Mouse (Mus musculus): ENCODE data around the gene Pilrb1. TPM values are rescaled to one million over a fixed set of nuclear protein-coding genes. Genes with fewer than 3 reads are reported as not detected.
"Not testable (repeated sequence)": the region's sequence is repeated elsewhere in the genome, so short reads cannot be mapped to it uniquely, and the experiment has no call there.

Gene Pilrb1
- polyA plus RNA-seq (2016; fragmentation: Nextera tagmentation; extraction: Ambion mirVana), result not detected in 2 replicates

DNA sequence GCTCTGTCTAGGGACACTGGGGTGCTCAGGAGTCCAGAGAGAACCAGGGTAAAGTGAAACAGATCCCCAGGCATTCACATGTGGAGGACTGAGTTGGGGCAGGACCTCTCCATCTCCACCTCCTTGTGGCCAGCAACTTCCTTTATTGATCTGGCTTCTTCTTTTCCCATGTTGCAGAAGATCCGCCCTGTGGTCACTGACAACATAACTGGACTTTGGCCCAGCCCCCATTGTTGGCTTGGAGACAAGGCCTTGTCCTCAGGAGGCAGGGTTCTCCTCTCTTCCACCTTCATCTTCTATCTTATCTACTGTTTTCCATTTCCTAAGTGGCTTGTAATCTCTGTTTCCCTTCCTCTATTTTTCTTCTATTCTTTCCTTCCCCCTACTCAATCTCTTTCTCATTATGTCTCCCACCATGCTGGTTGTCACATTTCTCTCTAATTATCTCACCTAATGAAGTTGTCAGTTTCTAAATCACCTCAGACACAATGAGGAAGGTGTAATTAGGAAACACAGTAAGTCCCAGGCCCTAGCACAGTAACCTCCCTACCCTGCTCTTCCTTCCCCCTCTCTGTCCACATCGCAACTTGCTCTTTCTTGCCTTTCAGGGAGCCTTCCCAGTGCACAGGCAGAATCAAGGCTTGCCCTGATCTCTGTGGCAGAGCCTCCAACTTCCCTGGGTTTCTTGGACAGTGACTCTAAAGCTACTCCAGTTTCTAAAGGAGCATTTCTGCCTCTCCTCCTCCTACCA is at the start of gene Pilrb1:
Gene Pilrb1 (minus strand): TSS at position 147 of the 751 bp plus-strand sequence.
- WGBS, result 75% methylated on average over 2 of the region's 2 CpGs

DNA sequence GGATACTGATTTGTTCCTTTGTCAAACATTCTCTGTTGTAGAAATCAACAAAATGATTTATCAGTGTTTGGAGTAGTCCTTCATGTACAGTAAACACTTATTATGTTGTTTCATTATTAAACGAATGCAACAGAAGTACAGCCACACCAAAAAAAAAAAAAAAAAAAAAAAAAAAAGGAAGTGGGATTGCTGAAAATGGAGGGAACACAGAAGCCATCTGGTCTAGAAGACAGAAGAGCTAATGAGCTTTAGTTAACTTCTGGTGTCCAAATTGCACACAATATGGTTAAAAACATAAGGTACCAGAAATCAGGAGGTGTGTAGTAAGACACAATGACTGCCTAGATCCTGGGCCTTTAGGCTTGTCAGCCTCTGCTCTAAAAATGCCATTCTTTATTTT is 39.9 kb upstream of the Pilrb1 start:
- H3K27ac ChIP-seq (replicated peaks), result no peak overlapping the region
- no peaks in the 10 kb centered on the region for H3K36me3 ChIP-seq
- no peaks in the 10 kb centered on the region for H3K4me1 ChIP-seq
- no peak overlapping the region for H3K4me3 ChIP-seq
- no peaks in the 10 kb centered on the region for H3K27me3 ChIP-seq (ENCODE audit: low read depth, poor library complexity, severe bottlenecking)
- H3K9me3 ChIP-seq (replicated peaks), result no peaks in the 10 kb centered on the region
- 83% methylated on average over 1 of the region's 1 CpGs for WGBS
- DNase-seq (ENCODE audit: low spot score), result no peak

More for the DNA sequence above, at the start of gene Pilrb1:
- not testable (repeated sequence) for H3K27me3 ChIP-seq (ENCODE audit: low read depth, poor library complexity, severe bottlenecking); H3K4me1 ChIP-seq; H3K27ac ChIP-seq (replicated peaks); H3K4me3 ChIP-seq; DNase-seq (ENCODE audit: low spot score); H3K36me3 ChIP-seq; H3K9me3 ChIP-seq (replicated peaks)

DNA sequence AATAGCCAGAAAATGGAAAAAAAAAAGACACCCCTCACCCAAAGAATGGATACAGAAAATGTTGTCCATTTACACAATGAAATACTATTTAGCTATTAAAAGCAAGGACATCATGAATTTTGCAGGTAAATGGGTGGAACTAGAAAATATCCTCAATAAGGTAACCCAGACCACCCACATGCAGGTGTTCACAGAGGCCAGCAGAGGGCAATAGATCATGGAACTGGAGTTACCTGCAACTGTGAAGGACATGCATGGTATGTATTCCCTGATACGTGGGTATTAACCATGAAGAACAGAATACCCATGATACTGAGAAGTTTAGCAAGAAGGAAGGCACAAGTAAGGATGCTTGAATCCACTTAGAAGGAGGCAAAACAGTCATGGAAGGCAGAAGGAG is 35.0 kb upstream of the Pilrb1 start:
- no peak for DNase-seq (ENCODE audit: low spot score)
- WGBS, result 60% methylated on average over 1 of the region's 1 CpGs
- no peak overlapping the region for H3K4me3 ChIP-seq
- H3K27ac ChIP-seq (replicated peaks), result no peak overlapping the region
- H3K36me3 ChIP-seq, result no peaks in the 10 kb centered on the region
- H3K4me1 ChIP-seq, result no peaks in the 10 kb centered on the region
- no peaks in the 10 kb centered on the region for H3K9me3 ChIP-seq (replicated peaks)
- no peaks in the 10 kb centered on the region for H3K27me3 ChIP-seq (ENCODE audit: low read depth, poor library complexity, severe bottlenecking)

DNA sequence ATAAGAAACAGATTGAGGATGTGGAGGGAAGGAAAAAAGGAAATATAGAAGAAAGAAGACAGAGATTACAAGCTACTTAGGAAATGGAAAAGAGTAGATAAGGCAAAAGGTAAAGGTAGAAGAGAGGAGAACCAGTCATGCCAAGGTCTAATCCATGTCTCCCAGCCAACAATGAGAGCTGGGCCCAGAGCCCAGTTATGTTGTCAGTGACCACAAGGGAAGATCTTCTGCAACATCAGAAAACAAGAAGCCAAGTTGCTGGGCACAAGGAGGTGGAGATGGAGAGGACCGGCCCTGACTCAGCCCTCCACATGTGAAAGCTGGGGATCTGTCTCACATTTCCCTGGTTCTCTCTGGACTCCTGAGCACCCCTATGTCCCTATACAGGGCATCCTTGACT is 29.8 kb upstream of the Pilrb1 start:
- Histone ChIP-seq H3K27me3 (ENCODE audit: low read depth, poor library complexity, severe bottlenecking) (no peaks in the 10 kb centered on the region), H3K4me3 (no peak overlapping the region), H3K27ac (replicated peaks) (no peak overlapping the region), H3K36me3 (no peaks in the 10 kb centered on the region), H3K4me1 (no peaks in the 10 kb centered on the region), H3K9me3 (replicated peaks) (no peaks in the 10 kb centered on the region)
- WGBS, result 82% methylated on average over 1 of the region's 1 CpGs
- no peak for DNase-seq (ENCODE audit: low spot score)

DNA sequence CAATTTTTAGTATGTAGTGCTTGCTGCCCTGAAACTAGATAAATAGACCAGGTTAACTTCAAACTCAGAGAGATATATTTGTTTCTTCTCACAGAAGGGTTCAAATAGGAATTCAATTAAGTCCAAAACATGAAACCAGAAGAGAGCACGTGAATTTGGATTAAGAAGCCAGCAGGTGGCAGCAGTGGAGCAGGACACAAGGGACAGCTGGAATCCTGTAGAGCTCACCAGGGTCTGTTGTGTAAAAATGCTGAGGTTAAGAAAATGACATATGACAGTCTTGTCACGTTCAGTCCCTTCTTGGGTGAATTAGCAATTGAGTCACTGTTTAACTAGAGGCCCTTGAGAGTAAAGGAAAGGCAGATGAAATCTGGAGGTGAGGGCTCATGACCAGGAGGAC is 28.0 kb upstream of the Pilrb1 start:
- no peaks in the 10 kb centered on the region for H3K27me3 ChIP-seq (ENCODE audit: low read depth, poor library complexity, severe bottlenecking)
- H3K27ac ChIP-seq (replicated peaks), result no peak overlapping the region
- no peaks in the 10 kb centered on the region for H3K9me3 ChIP-seq (replicated peaks)
- no peaks in the 10 kb centered on the region for H3K4me1 ChIP-seq
- 14% methylated on average over 2 of the region's 2 CpGs for WGBS
- H3K4me3 ChIP-seq, result no peak overlapping the region
- peak; percentile 31 for DNase-seq (ENCODE audit: low spot score)
- no peaks in the 10 kb centered on the region for H3K36me3 ChIP-seq

DNA sequence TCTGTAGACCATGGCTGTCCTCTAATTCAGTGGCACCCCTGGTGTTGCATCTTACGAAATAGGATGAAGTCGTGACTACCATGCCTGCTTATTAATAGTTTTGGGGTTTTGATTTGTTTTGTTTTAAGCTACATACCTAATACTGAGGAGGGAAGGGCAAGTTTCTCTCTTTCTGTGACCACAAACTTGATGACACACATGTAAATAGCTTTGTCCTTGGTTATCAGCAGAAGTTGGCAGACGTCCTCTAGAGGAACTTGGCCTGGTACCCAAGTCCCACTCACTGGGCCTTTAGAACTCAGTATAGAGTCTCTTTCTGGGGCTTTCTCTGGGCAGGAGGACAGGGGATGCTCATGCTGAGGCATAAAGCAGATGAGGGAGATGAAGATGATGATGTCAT is 25.4 kb upstream of the Pilrb1 start:
- Histone ChIP-seq H3K27ac (replicated peaks) (no peak overlapping the region), H3K9me3 (replicated peaks) (no peaks in the 10 kb centered on the region), H3K36me3 (no peaks in the 10 kb centered on the region), H3K27me3 (ENCODE audit: low read depth, poor library complexity, severe bottlenecking) (no peaks in the 10 kb centered on the region), H3K4me1 (no peaks in the 10 kb centered on the region), H3K4me3 (no peak overlapping the region)
- WGBS, result 89% methylated on average over 3 of the region's 3 CpGs
- DNase-seq (ENCODE audit: low spot score), result no peak

DNA sequence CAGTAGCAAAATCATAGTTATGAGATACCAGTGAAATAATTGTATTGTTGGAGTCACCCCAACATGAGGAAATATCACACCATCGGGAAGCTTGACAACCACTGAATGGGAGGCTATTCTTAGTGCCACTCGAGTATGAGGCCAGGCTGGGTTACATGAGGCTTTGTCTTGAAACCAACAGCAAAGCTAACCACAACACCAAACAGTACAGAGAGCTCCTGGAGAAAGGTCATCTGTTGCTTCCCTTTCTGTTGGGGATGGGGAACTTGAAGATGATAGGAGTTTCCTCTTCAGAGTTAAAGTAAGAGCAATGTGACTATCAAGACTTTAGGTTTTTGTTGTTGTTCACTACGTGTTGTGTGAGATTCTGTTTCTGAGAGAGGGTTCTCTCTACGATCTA is 25.0 kb upstream of the Pilrb1 start:
- Histone ChIP-seq H3K9me3 (replicated peaks) (no peaks in the 10 kb centered on the region), H3K36me3 (no peaks in the 10 kb centered on the region), H3K4me1 (no peaks in the 10 kb centered on the region), H3K27me3 (ENCODE audit: low read depth, poor library complexity, severe bottlenecking) (no peaks in the 10 kb centered on the region), H3K4me3 (no peak overlapping the region), H3K27ac (replicated peaks) (no peak overlapping the region)
- WGBS, result 79% methylated on average over 4 of the region's 4 CpGs
- no peak for DNase-seq (ENCODE audit: low spot score)

DNA sequence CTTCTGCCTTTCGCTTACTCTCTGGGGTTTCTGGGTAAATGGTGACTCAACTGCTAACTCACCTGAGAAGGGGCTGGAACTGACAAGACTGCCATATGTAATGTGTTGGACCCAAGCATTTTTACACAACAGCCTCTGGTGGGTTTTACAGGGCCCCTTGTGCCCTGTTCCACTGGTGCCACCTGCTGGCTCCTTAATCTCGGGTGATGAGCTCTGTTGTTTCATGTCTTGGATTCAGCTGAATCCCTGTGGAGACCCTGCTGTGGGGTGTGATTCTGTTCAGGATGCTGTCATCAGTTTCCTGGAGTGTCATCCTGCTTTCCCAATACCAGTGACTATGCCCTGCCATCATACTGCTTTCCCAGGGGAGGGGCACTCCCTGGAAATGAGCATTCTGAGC is 20.0 kb upstream of the Pilrb1 start:
- no peak overlapping the region for H3K27ac ChIP-seq (replicated peaks)
- H3K4me1 ChIP-seq, result no peaks in the 10 kb centered on the region
- no peak overlapping the region for H3K4me3 ChIP-seq
- H3K27me3 ChIP-seq (ENCODE audit: low read depth, poor library complexity, severe bottlenecking), result no peaks in the 10 kb centered on the region
- 61% methylated on average over 2 of the region's 2 CpGs for WGBS
- H3K36me3 ChIP-seq, result no peaks in the 10 kb centered on the region
- H3K9me3 ChIP-seq (replicated peaks), result no peaks in the 10 kb centered on the region
- no peak for DNase-seq (ENCODE audit: low spot score)

DNA sequence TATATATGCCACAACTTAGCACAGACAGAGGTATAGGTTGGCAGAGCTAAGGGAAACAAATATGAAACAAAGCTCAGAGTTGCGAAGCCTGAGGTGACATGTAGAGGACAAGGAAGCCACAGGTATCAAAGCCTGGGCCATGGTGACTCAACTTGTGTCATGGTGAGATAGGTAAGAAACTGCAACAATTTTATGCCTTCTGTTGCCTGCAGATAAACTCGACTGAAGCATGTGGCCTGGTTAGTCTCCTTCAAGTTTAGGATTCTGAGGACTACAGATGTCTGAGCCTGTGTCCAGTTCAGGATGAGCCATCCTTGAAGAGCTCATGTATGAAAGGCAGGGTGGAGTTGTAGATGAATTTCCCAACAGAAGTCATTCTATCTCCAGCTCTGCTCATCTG is 17.1 kb upstream of the Pilrb1 start:
- 85% methylated on average over 2 of the region's 2 CpGs for WGBS
- Histone ChIP-seq H3K4me1 (no peaks in the 10 kb centered on the region), H3K27ac (replicated peaks) (no peak overlapping the region), H3K36me3 (no peaks in the 10 kb centered on the region), H3K4me3 (no peak overlapping the region), H3K9me3 (replicated peaks) (no peaks in the 10 kb centered on the region), H3K27me3 (ENCODE audit: low read depth, poor library complexity, severe bottlenecking) (no peaks in the 10 kb centered on the region)
- DNase-seq (ENCODE audit: low spot score), result no peak

DNA sequence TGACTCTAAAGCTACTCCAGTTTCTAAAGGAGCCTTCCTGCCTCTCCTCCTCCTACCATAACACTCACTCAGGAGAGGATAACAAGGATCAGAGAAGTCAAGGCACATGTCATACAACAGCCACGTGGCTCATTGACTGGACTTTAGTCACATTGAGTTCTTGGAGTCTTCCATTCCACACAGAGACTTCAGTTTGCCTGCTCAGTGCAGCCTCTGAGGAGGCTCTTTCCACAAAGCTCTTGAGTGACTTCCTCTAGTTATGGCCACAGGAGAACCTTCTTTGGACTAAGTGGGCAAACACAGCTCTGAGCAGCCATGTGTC is 14.4 kb upstream of the Pilrb1 start:
- H3K4me1 ChIP-seq; H3K36me3 ChIP-seq; DNase-seq (ENCODE audit: low spot score); H3K4me3 ChIP-seq; H3K27me3 ChIP-seq (ENCODE audit: low read depth, poor library complexity, severe bottlenecking); H3K27ac ChIP-seq (replicated peaks); H3K9me3 ChIP-seq (replicated peaks): not testable (repeated sequence)
- WGBS, result 36% methylated on average over 1 of the region's 1 CpGs

DNA sequence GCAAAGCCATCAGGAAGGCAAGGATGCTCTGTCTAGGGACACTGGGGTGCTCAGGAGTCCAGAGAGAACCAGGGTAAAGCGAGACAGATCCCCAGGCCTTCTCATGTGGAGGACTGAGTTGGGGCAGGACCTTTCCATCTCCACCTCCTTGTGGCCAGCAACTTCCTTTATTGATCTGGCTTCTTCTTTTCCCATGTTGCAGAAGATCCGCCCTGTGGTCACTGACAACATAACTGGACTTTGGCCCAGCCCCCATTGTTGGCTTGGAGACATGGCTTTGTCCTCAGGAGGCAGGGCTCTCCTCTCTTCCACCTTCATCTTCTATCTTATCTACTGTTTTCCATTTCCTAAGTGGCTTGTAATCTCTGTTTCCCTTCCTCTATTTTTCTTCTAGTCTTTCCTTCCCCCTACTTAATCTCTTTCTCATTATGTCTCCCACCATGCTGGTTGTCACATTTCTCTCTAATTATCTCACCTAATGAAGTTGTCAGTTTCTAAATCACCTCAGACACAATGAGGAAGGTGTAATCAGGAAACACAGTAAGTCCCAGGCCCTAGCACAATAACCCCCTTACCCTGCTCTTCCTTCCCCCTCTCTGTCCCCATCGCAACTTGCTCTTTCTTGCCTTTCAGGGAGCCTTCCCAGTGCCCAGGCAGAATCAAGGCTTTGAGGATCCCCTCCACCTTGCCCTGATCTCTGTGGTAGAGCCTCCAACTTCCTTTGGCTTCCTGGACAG is 13.9 kb upstream of the Pilrb1 start, which contains the start of gene Pilrb2:
Gene Pilrb2 (minus strand): TSS at position 172 of the 737 bp plus-strand sequence.
- H3K27ac ChIP-seq (replicated peaks); H3K4me3 ChIP-seq; H3K9me3 ChIP-seq (replicated peaks); H3K36me3 ChIP-seq; H3K4me1 ChIP-seq; H3K27me3 ChIP-seq (ENCODE audit: low read depth, poor library complexity, severe bottlenecking); DNase-seq (ENCODE audit: low spot score): not testable (repeated sequence)
- 67% methylated on average over 3 of the region's 3 CpGs for WGBS

DNA sequence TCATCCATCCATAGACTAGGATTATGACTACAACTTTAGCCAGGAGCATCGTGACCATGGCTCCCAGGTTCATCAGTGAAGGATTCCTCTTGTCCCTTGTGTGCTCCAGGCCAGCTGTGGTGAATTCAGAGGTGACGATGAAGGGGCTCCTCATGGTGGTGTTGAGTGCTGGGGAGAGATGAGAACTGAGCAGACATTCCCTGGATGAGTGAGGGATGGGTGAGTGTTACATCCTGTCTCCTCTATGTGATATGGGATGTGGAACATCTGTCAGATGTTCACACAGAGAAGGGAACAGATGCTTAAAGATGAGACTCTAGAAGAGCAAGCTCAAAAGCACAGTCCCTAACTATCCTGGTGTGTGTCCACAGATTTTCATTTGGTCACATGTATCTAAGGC is 10.7 kb upstream of the Pilrb1 start:
- H3K27me3 ChIP-seq (ENCODE audit: low read depth, poor library complexity, severe bottlenecking); H3K4me1 ChIP-seq; H3K9me3 ChIP-seq (replicated peaks); H3K4me3 ChIP-seq; DNase-seq (ENCODE audit: low spot score); H3K36me3 ChIP-seq; H3K27ac ChIP-seq (replicated peaks): not testable (repeated sequence)
- WGBS, result 79% methylated on average over 2 of the region's 2 CpGs

DNA sequence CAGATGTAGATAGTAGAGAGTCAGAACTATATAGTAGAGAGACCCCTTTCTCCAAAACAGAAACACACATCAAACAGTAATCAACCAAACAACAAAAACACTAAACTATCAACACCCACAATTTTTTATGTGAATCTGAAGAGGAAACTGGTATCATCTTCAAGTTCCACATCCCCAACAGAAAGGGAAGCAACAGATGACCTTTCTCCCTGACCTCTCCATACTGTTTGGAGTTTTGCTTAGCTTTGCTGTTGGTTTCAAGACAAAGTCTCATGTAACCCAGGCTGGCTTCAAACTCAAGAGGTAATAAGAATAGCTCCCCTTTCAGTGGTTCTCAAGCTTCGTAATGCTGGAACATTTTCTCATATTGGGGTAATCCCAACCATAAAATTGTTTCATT is 6.1 kb upstream of the Pilrb1 start:
- not testable (repeated sequence) for H3K27ac ChIP-seq (replicated peaks); H3K36me3 ChIP-seq; H3K27me3 ChIP-seq (ENCODE audit: low read depth, poor library complexity, severe bottlenecking); H3K4me3 ChIP-seq; DNase-seq (ENCODE audit: low spot score); H3K9me3 ChIP-seq (replicated peaks); H3K4me1 ChIP-seq
- 91% methylated on average over 1 of the region's 1 CpGs for WGBS
